Mouse (Mus musculus): ENCODE measurements around the gene Cdk2. TPM values are rescaled to one million over a fixed set of nuclear protein-coding genes. Genes with fewer than 3 reads are reported as not detected.
"Not testable (repeated sequence)": the region's sequence is repeated elsewhere in the genome, so short reads cannot be mapped to it uniquely, and the experiment has no call there.

Cdk2 gene
- polyA plus RNA-seq, 1 experiment from 2014 or later, result 110 TPM

DNA sequence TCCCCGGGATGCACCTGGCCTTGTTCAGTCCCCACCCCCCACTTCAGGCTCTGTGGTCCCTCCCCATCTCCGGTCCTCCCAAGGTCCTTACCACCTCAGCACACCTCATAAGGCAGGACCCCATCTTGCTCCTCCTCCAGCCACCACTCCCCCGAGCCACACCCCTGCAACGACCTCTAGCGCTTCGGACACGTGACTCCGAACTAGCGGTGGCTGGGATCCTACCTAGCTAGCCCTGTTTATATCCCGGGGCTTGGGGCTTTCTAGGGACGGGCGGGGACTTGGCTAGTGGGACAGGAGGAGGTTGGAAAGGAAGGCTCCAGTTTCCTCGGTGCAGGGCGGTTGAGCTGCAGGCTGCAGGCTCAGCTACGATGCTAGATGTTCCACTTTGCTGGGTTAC, 32.6 kb upstream of the Cdk2 start:
- H3K27ac ChIP-seq, result peak overlapping the region; percentile 56; the same call in 1 of the 2 replicates
- peak; percentile 79 for DNase-seq (ENCODE audit: low spot score)
- peaks cover 11% of the 10 kb centered on the region for H3K36me3 ChIP-seq
- H3K9me3 ChIP-seq, result no peaks in the 10 kb centered on the region
- WGBS, result 3% methylated on average over 15 of the region's 15 CpGs
- peaks cover 10% of the 10 kb centered on the region for H3K27me3 ChIP-seq (ENCODE audit: insufficient read depth, poor library complexity, severe bottlenecking)
- peak overlapping the region; percentile 52 for H3K4me3 ChIP-seq
- H3K4me1 ChIP-seq, result peaks cover 7% of the 10 kb centered on the region

DNA sequence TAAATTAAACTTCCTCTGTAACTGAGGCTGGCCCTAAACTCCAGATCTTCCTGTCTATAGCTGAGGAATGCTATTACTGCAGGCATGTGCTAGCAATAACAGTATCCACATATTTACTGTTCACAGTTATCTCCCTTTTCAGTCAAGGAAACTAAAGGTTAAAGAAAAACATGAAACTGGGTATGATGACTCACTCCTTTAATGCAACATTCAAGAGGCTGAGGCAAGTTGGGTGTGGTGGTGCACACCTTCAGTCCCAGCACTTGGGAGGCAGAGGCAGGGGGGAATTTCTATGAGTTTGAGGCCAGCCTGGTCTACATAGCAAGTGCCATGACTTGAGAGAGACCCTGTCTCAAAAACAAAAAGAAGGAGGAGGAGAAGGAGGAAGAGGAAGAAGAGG, 27.2 kb upstream of the Cdk2 start:
- Histone ChIP-seq H3K4me1 (peaks cover 4% of the 10 kb centered on the region; the same call in 1 of the 2 replicates), H3K4me3 (no peak overlapping the region), H3K27me3 (ENCODE audit: insufficient read depth, poor library complexity, severe bottlenecking) (no peaks in the 10 kb centered on the region), H3K9me3 (no peaks in the 10 kb centered on the region), H3K36me3 (peaks cover 11% of the 10 kb centered on the region), H3K27ac (no peak overlapping the region)
- no peak for DNase-seq (ENCODE audit: low spot score)

DNA sequence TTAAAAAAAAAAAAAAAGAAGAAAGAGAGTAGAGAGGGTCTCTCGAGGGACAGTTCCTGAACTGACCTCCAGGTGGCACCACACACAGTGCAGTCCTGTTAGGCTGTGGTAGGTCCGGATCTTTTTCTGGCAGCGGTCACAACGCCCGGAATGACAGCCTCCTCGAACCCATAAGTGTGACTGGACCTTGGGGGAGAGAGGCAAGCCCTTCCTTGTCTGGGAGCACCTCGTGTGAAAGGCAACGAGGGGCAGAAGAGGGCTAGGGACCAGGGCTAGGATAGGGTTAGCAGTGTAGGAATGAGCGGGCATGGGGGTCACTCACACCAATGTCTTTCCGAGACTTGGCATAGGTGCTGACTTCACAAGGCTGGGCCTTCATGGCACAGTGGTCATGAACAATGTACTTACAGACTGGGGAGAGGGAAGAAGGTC, 26.2 kb upstream of the Cdk2 start:
- no peaks in the 10 kb centered on the region for H3K27me3 ChIP-seq (ENCODE audit: insufficient read depth, poor library complexity, severe bottlenecking)

DNA sequence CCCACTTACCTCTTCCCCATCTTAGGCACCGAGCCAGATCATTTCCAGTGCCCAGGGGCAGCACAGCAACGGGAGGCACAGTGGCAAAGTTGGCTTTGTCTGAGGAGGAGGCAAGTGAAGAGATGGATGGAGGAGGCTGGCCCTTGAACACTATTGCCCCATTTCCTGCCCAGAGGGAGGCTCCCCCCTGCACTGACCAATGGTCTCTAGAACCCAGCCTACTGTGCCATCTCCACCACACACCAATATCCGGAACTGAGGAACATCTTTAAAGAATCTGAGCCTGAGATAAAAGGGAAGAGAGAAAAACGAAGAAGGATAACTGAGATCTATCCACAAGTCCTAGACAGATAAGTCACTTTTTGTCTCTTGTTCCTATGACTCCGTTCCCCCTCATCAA, 23.2 kb upstream of the Cdk2 start:
- no peak for DNase-seq (ENCODE audit: low spot score)
- Histone ChIP-seq H3K27ac (no peak overlapping the region), H3K36me3 (peaks cover 4% of the 10 kb centered on the region), H3K4me3 (no peak overlapping the region), H3K27me3 (ENCODE audit: insufficient read depth, poor library complexity, severe bottlenecking) (no peaks in the 10 kb centered on the region), H3K4me1 (peaks cover 4% of the 10 kb centered on the region; the same call in 1 of the 2 replicates), H3K9me3 (no peaks in the 10 kb centered on the region)
- 76% methylated on average over 5 of the region's 5 CpGs for WGBS

More for the DNA sequence above, 26.2 kb upstream of the Cdk2 start:
- Histone ChIP-seq H3K9me3 (no peaks in the 10 kb centered on the region), H3K36me3 (peaks cover 11% of the 10 kb centered on the region), H3K4me1 (peaks cover 4% of the 10 kb centered on the region; the same call in 1 of the 2 replicates), H3K4me3 (no peak overlapping the region), H3K27ac (peak overlapping the region; percentile 10; the same call in 1 of the 2 replicates)
- 25% methylated on average over 10 of the region's 10 CpGs for WGBS
- peak; percentile 77 for DNase-seq (ENCODE audit: low spot score)

DNA sequence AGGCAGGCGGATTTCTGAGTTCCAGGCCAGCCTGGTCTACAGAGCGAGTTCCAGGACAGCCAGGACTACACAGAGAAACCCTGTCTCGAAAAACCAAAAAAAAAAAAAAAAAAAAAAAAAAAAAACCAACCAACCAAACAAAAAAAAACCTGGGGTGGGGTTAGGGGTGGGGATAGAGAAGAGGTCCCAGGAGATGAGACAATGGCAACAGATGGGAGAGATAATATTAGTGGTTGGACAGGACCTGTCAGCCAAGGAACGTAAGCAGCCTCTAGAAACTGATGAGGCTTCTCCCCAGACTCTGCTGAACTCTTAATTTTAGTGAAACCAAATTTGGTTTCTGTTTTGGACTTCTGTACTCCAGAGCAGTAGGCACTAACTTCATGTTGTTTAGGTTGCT, 20.6 kb upstream of the Cdk2 start:
- WGBS, result 79% methylated on average over 4 of the region's 4 CpGs
- not testable (repeated sequence) for H3K36me3 ChIP-seq; H3K27me3 ChIP-seq (ENCODE audit: insufficient read depth, poor library complexity, severe bottlenecking); DNase-seq (ENCODE audit: low spot score); H3K27ac ChIP-seq; H3K4me1 ChIP-seq; H3K9me3 ChIP-seq; H3K4me3 ChIP-seq

DNA sequence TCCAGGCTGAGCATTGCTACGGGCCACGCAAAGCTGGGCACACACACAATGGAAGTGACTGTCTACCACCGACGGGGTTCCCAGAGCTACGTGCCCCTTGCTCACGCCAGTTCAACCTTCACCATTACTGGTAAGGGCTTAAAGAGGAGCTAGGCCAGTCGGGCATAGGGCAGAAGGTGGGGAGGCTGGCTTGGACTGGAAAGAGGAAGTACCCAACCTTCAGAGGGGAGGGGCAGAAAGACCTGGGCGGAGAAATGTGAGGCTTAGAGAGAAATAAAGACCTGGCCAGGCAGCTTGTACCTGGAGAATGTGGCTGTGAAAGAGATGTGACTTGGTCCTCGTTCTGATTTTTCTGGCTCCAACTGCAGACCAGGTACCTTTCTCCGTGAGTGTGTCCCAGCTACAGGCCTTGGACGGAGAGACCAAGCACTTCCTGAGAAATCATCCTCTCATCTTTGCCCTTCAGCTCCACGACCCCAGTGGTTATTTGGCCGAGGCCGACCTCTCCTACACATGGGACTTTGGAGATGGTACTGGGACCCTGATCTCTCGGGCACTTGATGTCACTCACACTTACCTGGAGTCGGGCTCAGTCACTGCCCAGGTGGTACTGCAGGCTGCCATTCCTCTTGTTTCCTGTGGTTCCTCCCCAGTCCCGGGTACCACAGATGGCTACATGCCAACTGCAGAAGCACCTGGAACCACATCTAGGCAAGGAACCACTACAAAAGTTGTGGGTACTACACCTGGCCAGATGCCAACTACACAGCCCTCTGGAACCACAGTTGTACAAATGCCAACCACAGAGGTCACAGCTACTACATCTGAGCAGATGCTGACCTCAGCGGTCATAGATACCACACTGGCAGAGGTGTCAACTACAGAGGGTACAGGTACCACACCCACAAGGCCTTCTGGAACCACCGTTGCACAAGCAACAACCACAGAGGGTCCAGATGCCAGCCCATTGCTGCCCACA, 11.0 kb upstream of the Cdk2 start:
- no peak overlapping the region for H3K27ac ChIP-seq
- H3K36me3 ChIP-seq, result no peaks in the 10 kb centered on the region
- H3K4me3 ChIP-seq, result no peak overlapping the region
- H3K9me3 ChIP-seq, result no peaks in the 10 kb centered on the region
- H3K27me3 ChIP-seq (ENCODE audit: insufficient read depth, poor library complexity, severe bottlenecking), result 0 out of 2 replicates have a peak, but pooled peaks cover 10% of the 10 kb centered on the region
- no peak for DNase-seq (ENCODE audit: low spot score)
- no peaks in the 10 kb centered on the region for H3K4me1 ChIP-seq
- 80% methylated on average over 19 of the region's 19 CpGs for WGBS

DNA sequence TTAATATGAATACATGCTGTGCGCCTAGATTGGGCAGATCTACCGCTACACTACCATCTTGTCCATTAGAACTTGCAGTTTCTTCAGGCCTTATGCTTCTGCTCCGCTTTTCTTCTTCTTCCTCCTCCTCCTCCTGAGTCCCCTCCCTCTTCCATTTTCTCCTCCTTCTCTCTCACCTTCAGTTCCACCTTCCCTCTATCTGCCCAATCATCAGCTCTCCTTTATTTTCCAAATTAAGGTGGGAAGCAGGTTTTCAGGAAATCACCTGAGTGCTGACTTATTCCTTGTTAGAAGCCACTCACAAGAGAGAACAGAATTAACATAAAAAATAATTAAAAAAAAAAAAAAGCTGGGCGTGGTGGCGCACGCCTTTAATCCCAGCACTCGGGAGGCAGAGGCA, 6.5 kb upstream of the Cdk2 start:
- H3K4me1 ChIP-seq; H3K4me3 ChIP-seq; H3K9me3 ChIP-seq; H3K27me3 ChIP-seq (ENCODE audit: insufficient read depth, poor library complexity, severe bottlenecking); DNase-seq (ENCODE audit: low spot score); H3K27ac ChIP-seq; H3K36me3 ChIP-seq: not testable (repeated sequence)
- WGBS, result 91% methylated on average over 7 of the region's 7 CpGs

DNA sequence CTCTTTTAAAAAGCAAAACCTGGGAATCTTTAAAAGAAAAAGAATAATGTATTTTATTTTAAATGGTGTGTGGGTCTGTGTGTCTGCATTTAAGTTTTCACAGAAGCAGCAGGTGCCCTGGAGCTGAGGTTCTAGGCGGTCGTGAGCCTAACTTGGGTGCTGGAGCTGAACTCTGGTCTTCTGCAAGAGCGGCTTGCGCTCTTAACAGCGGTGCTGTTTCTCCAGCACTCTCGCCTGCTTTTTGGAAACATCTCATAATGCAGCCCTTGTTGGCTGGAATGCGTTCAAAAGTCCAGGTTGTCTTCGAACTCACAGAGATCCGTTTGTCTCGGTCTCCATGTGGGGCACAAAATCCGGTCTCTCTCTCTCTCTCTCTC, 474 bp upstream of the Cdk2 start:
- Histone ChIP-seq H3K27me3 (ENCODE audit: insufficient read depth, poor library complexity, severe bottlenecking) (no peaks in the 10 kb centered on the region), H3K4me1 (peaks cover 19% of the 10 kb centered on the region), H3K36me3 (peaks cover 28% of the 10 kb centered on the region), H3K4me3 (peak overlapping the region; percentile 82), H3K9me3 (no peaks in the 10 kb centered on the region), H3K27ac (peak overlapping the region; percentile 95)
- no peak for DNase-seq (ENCODE audit: low spot score)
- 15% methylated on average over 11 of the region's 11 CpGs for WGBS

DNA sequence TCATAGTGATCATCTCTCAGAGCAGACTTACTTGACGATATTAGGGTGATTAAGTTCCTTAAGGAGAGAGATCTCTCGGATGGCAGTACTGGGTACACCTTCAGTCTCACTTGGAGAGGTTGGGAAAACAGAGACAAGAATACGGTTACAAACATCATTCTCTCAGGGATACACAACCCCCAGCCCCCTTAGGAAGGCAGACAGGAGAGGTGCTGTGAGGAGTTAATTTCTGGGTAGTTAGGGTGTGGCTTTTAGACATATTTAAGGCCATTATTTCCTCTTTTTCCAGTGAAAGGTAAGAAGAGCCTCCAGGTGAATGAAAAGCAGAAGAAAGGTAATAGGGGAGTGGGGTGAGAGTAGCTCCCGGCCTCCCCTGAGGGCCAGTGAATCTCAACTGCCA, 936 bp downstream of the Cdk2 start, which contains the start of gene Pmel:
Gene Pmel, plus strand, starts transcription at position 301 of the 400 bp plus-strand sequence.
- Histone ChIP-seq H3K27ac (peak within 1 kb of the TSS; percentile 95), H3K4me1 (peaks cover 31% of the 10 kb centered on the region), H3K36me3 (peaks cover 42% of the 10 kb centered on the region), H3K9me3 (no peaks in the 10 kb centered on the region), H3K4me3 (peak within 1 kb of the TSS; percentile 82), H3K27me3 (ENCODE audit: insufficient read depth, poor library complexity, severe bottlenecking) (no peaks in the 10 kb centered on the region)
- DNase-seq (ENCODE audit: low spot score), result no peak
- 26% methylated on average over 4 of the region's 4 CpGs for WGBS

DNA sequence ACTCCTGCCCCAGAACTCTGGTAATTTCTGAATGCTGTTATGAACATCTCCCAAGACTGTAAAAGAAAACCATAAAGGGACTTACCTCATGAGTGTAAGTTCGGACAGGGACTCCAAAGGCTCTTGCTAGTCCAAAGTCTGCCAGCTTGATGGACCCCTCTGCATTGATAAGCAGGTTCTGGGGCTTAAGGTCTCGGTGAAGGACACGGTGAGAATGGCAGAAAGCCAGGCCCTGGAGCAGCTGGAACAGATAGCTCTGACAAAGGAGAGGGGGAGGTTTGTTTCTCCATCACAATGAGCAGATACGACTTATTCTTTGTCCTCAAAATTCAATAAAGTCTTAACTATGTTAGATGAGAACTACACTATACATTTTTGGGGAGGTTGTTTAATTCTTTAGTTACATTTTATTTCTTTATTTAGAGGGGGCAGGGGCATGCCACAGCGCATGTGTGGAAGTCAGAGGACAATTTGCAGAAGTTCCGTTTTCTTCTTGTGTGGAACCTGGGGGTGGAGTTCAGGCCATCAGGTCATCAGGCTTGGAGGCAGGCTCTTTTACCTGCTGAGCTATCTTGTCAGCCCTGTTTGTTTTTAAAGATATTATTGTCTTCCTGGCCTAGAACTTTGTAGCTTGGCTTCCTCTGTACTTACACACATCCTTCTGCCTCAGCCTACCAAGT, 2.4 kb downstream of the Cdk2 start:
- H3K27ac ChIP-seq, result no peak overlapping the region
- no peak for DNase-seq (ENCODE audit: low spot score)
- H3K4me3 ChIP-seq, result no peak overlapping the region
- H3K4me1 ChIP-seq, result peaks cover 33% of the 10 kb centered on the region
- H3K9me3 ChIP-seq, result no peaks in the 10 kb centered on the region
- peaks cover 53% of the 10 kb centered on the region for H3K36me3 ChIP-seq
- WGBS, result 73% methylated on average over 6 of the region's 6 CpGs
- H3K27me3 ChIP-seq (ENCODE audit: insufficient read depth, poor library complexity, severe bottlenecking), result no peaks in the 10 kb centered on the region

DNA sequence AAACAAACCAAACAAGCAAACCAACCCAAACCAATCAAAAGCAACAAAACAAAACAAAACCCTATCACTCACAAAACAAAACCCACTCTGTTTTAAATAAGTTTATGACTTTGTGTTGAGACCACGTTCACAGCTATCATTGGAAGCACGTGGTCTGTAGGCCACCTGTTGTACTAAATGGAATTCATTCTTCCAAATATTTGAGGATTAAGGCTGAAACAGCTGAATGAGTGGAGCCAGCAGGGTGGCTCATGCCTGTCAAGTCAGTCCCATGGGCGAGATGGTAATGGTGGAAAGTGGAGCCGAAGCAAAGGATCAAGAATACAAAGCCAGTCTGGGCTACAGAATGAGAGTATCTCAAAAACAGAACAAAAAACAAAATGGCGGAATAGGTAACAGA, 4.1 kb downstream of the Cdk2 start:
- Histone ChIP-seq H3K9me3 (no peaks in the 10 kb centered on the region), H3K4me1 (peaks cover 32% of the 10 kb centered on the region), H3K27me3 (ENCODE audit: insufficient read depth, poor library complexity, severe bottlenecking) (no peaks in the 10 kb centered on the region), H3K36me3 (peaks cover 56% of the 10 kb centered on the region), H3K4me3 (no peak overlapping the region), H3K27ac (no peak overlapping the region)
- WGBS, result 95% methylated on average over 5 of the region's 5 CpGs
- DNase-seq (ENCODE audit: low spot score), result no peak

DNA sequence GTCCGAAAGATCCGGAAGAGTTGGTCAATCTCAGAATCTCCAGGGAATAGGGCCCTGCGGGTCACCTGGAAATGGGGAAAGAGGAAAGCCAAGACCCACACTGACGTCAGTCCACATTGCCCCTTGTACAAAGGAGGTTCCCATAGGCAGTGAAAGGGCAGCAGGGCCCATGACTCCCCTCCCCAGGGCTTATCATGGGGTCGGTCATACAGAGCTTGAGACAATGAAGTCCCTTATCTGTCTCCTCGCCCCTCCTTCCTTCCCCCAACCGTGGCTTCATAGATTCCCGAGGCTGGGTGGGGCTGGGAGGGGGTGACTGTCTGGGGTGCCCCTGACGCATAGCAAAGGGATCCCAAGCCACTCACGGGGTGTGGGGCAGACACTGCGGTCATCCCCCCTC, 5.2 kb downstream of the Cdk2 start:
- peak overlapping the region; percentile 53; the same call in 1 of the 2 replicates for H3K27ac ChIP-seq

DNA sequence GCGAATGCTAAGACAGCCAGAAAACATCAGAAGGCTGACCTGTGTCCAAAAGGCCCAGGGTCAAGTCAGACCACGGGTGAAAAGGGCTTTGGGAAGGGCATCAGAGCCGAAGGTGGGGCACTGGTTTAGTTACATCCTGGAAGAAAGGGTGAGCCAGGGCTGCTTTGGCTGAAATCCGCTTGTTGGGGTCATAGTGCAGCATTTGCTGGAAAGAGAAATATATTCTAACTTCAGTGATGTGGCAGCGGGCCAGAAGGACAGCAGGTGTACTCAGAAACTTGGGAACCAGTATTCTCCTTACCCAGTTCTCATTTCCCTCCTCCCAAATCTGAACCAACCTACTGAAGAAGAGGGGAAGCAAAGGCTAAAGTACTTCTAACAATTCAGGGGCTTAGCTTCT, 5.8 kb downstream of the Cdk2 start:
- 88% methylated on average over 5 of the region's 5 CpGs for WGBS
- peaks cover 35% of the 10 kb centered on the region for H3K4me1 ChIP-seq
- H3K9me3 ChIP-seq, result no peaks in the 10 kb centered on the region
- DNase-seq (ENCODE audit: low spot score), result no peak
- H3K36me3 ChIP-seq, result peaks cover 56% of the 10 kb centered on the region
- 0 out of 2 replicates have a peak overlapping the region, but pooled peaks have one; percentile 0 for H3K4me3 ChIP-seq
- H3K27ac ChIP-seq, result peak overlapping the region; percentile 53; the same call in 1 of the 2 replicates
- H3K27me3 ChIP-seq (ENCODE audit: insufficient read depth, poor library complexity, severe bottlenecking), result no peaks in the 10 kb centered on the region

More for the DNA sequence above, 5.2 kb downstream of the Cdk2 start:
- no peak for DNase-seq (ENCODE audit: low spot score)
- no peaks in the 10 kb centered on the region for H3K27me3 ChIP-seq (ENCODE audit: insufficient read depth, poor library complexity, severe bottlenecking)
- H3K36me3 ChIP-seq, result peaks cover 56% of the 10 kb centered on the region
- no peaks in the 10 kb centered on the region for H3K9me3 ChIP-seq
- 0 out of 2 replicates have a peak overlapping the region, but pooled peaks have one; percentile 0 for H3K4me3 ChIP-seq
- peaks cover 31% of the 10 kb centered on the region for H3K4me1 ChIP-seq
- WGBS, result 49% methylated on average over 11 of the region's 11 CpGs
